7 mouse cellular contexts compared by ENCODE assay signal in the genomic region with DNA sequence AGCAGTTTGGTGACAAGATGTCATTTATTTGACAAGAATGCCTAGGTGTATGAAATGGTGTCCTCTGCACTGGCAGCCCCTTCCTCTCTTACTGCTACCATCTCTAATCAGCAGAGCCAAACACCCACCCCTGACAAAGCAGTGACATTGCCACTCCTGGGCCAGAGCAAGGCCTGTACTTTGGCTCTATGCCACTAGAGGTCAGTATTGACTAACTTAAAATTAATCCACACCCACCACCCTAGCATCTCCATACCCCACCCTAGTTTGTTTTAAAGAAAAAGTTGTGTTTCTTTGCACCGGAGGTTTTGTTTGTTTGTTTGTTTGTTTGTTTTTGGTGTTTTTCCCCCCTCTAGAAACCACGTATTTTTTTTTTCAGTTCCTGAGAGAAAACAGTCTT.
DNase-seq lines count a peak whose midpoint lies in the region; ATAC-seq and TF ChIP-seq lines count a peak whose summit lies in the region.

No protein-coding gene starts in this region.

- no peaks in the 10 kb centered on the region for H3K79me2 ChIP-seq in CH12.LX (replicated peaks; ENCODE audit: control insufficient read depth, extremely low read depth, insufficient read depth, poor library complexity, severe bottlenecking)

- in situ Hi-C loops in CH12.LX (cut with MboI; ENCODE audit: low pct_ligation_motif_present, low pct_unique_long_range_greater_than_20kb, low sequenced_read_pairs), result no loop called here

- TF ChIP-seq POLR2A in CH12.LX (IDR thresholded peaks at IDR 0.05; ENCODE audit: low read depth, low read length), result no peak

- no peak overlapping the region for H3K4me3 ChIP-seq in CH12.LX (replicated peaks in 1 of 3; ENCODE audit: low read depth in 2 of 3, low read length in 2 of 3, poor library complexity in 1 of 3)
- no peak overlapping the region for H3K4me3 ChIP-seq in hindbrain, postnatal 0 days (ENCODE audit: low read length)
- no peak overlapping the region for H3K4me3 ChIP-seq in midbrain, embryonic 12.5 days

- no peaks in the 10 kb centered on the region for H3K9me3 ChIP-seq in CH12.LX (replicated peaks; ENCODE audit: low read length)
- H3K9me3 ChIP-seq in hindbrain, postnatal 0 days (ENCODE audit: low read length), result no peaks in the 10 kb centered on the region
- no peaks in the 10 kb centered on the region for H3K9me3 ChIP-seq in midbrain, embryonic 12.5 days

- 0% methylated on average over 2 of the region's 2 CpGs for WGBS in hindbrain, postnatal 0 days
- WGBS in midbrain, embryonic 12.5 days, result 6% methylated on average over 2 of the region's 2 CpGs

- TF ChIP-seq RAD21 in CH12.LX (IDR thresholded peaks at IDR 0.05; ENCODE audit: low read depth, low read length), result peak; percentile 69

- H3K36me3 ChIP-seq in CH12.LX (replicated peaks in 1 of 2; ENCODE audit: control insufficient read depth in 1 of 2, insufficient read depth in 1 of 2, low read length in 1 of 2), result no peaks in the 10 kb centered on the region
- H3K36me3 ChIP-seq in hindbrain, postnatal 0 days (ENCODE audit: insufficient read depth, low read length), result no peaks in the 10 kb centered on the region
- H3K36me3 ChIP-seq in midbrain, embryonic 12.5 days, result no peaks in the 10 kb centered on the region

- no peak overlapping the region for H3K27ac ChIP-seq in CH12.LX (ENCODE audit: insufficient read depth, low read depth)
- H3K27ac ChIP-seq in hindbrain, postnatal 0 days, result no peak overlapping the region
- no peak overlapping the region for H3K27ac ChIP-seq in midbrain, embryonic 12.5 days (replicated peaks)

- TF ChIP-seq EP300 in CH12.LX (IDR thresholded peaks at IDR 0.05; ENCODE audit: low read length), result no peak

- peak; percentile 45 for DNase-seq in CH12.LX (ENCODE audit: extremely low read depth)
- peak; percentile 17 for DNase-seq in Muller cell, postnatal 12 days (ENCODE audit: inconsistent ontology term)
- peak; percentile 57 for DNase-seq in embryo, embryonic 9.5 days (ENCODE audit: extremely low spot score)
- peak; percentile 90 for DNase-seq in hindbrain, postnatal 0 days (ENCODE audit: low spot score)
- peak; percentile 48 to 63 for DNase-seq in layer of hippocampus, postnatal 25 days (ENCODE audit: extremely low spot score in 1 of 2, low spot score in 1 of 2)
- DNase-seq in telencephalon, adult 2 months (ENCODE audit: low read depth, low spot score), result peak; percentile 21

- peaks cover 3% of the 10 kb centered on the region for H3K27me3 ChIP-seq in CH12.LX (replicated peaks)
- no peaks in the 10 kb centered on the region for H3K27me3 ChIP-seq in hindbrain, postnatal 0 days (ENCODE audit: insufficient read depth, low read length)
- H3K27me3 ChIP-seq in midbrain, embryonic 12.5 days, result no peaks in the 10 kb centered on the region

- no peaks in the 10 kb centered on the region for H3K4me1 ChIP-seq in CH12.LX (ENCODE audit: control insufficient read depth in 1 of 2, insufficient read depth in 2 of 2)
- H3K4me1 ChIP-seq in hindbrain, postnatal 0 days (ENCODE audit: insufficient read depth, low read length), result no peaks in the 10 kb centered on the region
- H3K4me1 ChIP-seq in midbrain, embryonic 12.5 days, result peaks cover 4% of the 10 kb centered on the region; the same call in 1 of the 2 replicates

- TF ChIP-seq CTCF in CH12.LX (conservative IDR thresholded peaks at IDR 0.05 in 1 of 2, IDR thresholded peaks at IDR 0.05 in 1 of 2; ENCODE audit: low read depth in 2 of 2, low read length in 2 of 2), result peak; percentile 52 to 70
- TF ChIP-seq CTCF in hindbrain, postnatal 0 days (IDR thresholded peaks at IDR 0.05; ENCODE audit: low read depth), result peak; percentile 82

- no peak overlapping the region for H3K4me2 ChIP-seq in CH12.LX (ENCODE audit: insufficient read depth, low read depth, poor library complexity, severe bottlenecking)
- no peak overlapping the region for H3K4me2 ChIP-seq in hindbrain, postnatal 0 days (ENCODE audit: low read depth, low read length)
- no peak overlapping the region for H3K4me2 ChIP-seq in midbrain, embryonic 12.5 days (replicated peaks)

- dilution Hi-C loops in CH12.LX (cut with MboI; ENCODE audit: extremely low pct_ligation_motif_present, extremely low pct_unique_long_range_greater_than_20kb, low sequenced_read_pairs), result no loop called here

- no peak overlapping the region for H3K9ac ChIP-seq in CH12.LX (ENCODE audit: insufficient read depth, low read depth)
- H3K9ac ChIP-seq in hindbrain, postnatal 0 days (replicated peaks; ENCODE audit: low read length), result no peak overlapping the region
- H3K9ac ChIP-seq in midbrain, embryonic 12.5 days (replicated peaks), result no peak overlapping the region

- peak; percentile 82 for ATAC-seq in hindbrain, postnatal 0 days
- peak; percentile 71 for ATAC-seq in midbrain, embryonic 12.5 days (ENCODE audit: low FRiP score, low read depth)

TF ChIP-seq in CH12.LX, 34 proteins besides CTCF, POLR2A, EP300 and RAD21:
- no peak for TF ChIP-seq UBTF (IDR thresholded peaks at IDR 0.05; ENCODE audit: low read depth, low read length)
- peak; percentile 41 for TF ChIP-seq SMC3 (IDR thresholded peaks at IDR 0.05; ENCODE audit: low read depth, low read length)
- no peak for TF ChIP-seq CHD2 (IDR thresholded peaks at IDR 0.05; ENCODE audit: low read length)
- no peak for TF ChIP-seq TCF12 (IDR thresholded peaks at IDR 0.05; ENCODE audit: low read depth, low read length)
- no peak for TF ChIP-seq ZKSCAN1 (IDR thresholded peaks at IDR 0.05; ENCODE audit: borderline replicate concordance, low read depth, low read length)
- no peak for TF ChIP-seq USF1 (IDR thresholded peaks at IDR 0.05; ENCODE audit: low read depth, low read length)
- TF ChIP-seq SIN3A (IDR thresholded peaks at IDR 0.05; ENCODE audit: low read length), result no peak
- no peak for TF ChIP-seq NRF1 (IDR thresholded peaks at IDR 0.05; ENCODE audit: low read depth, low read length)
- TF ChIP-seq MXI1 (IDR thresholded peaks at IDR 0.05; ENCODE audit: low read depth, low read length), result no peak
- peak; percentile 61 for TF ChIP-seq ZNF384 (IDR thresholded peaks at IDR 0.05; ENCODE audit: low read depth, low read length)
- TF ChIP-seq CHD1 (IDR thresholded peaks at IDR 0.05; ENCODE audit: low read depth, low read length), result no peak

Comparison
In these comparisons a context has a peak if more than half of its experiments do, and no peak if none do; other contexts are left out.
1. DNase-seq: peak in every context shown above with its lines; median percentile 90 in hindbrain, postnatal 0 days; 57 in embryo, embryonic 9.5 days; 56 in layer of hippocampus, postnatal 25 days; 45 in CH12.LX; 21 in telencephalon, adult 2 months; 17 in Muller cell, postnatal 12 days.